Mouse (Mus musculus) layer of hippocampus, adult 2 months (tissue): ENCODE data around the gene Gm13288. TPM values are rescaled to one million over a fixed set of nuclear protein-coding genes. Genes with fewer than 3 reads are reported as not detected.
A peak's percentile ranks its signal among the peaks of the same experiment; 100 is the strongest.
"Not testable (repeated sequence)": the region's sequence is repeated elsewhere in the genome, so short reads cannot be mapped to it uniquely, and the experiment has no call there.

Experiments used
- DNase-seq, 2 experiments: peaks; one replicate each; pipeline ENCODE4 v3.0.0; 2022; ENCODE audit warnings: low spot score in 2 of 2
- H3K27ac ChIP-seq: fragments of 200-600 bp; 2 replicates; pipeline ENCODE4 v1.8.1; 2022
- H3K4me3 ChIP-seq: fragments of 200-600 bp; 2 replicates; pipeline ENCODE4 v1.8.1; 2022; ENCODE audit warnings: mild to moderate bottlenecking
- CTCF ChIP-seq: fragments of 200-600 bp; conservative IDR thresholded peaks from 2 replicates; pipeline ENCODE4 v1.8.1; 2022; ENCODE audit warnings: antibody characterized with exemption, mild to moderate bottlenecking, moderate library complexity
- long read RNA-seq, 2 experiments: library from polyadenylated mRNA; stranded (forward); transcript quantifications; one replicate each; pipeline ENCODE4 v2.0.0; 2021; ENCODE audit warnings: borderline mapping rate in 2 of 2
- total RNA-seq, 2 experiments: library from RNA; stranded (reverse); gene quantifications; 2 replicates each; pipeline ENCODE4 v1.2.3; 2021

The Gm13288 gene
- not detected for total RNA-seq
- long read RNA-seq, experiment 1: 0 reads
- long read RNA-seq, experiment 2: 0 reads

GRCm38 (mm10) chr4:88805231-88805630 lies at the start of gene Gm13288:
Gene Gm13288 (plus strand): TSS chr4:88805531.
- H3K27ac ChIP-seq, DNase-seq, H3K4me3 ChIP-seq: not testable (repeated sequence)

GRCm38 (mm10) chr4:88756581-88757513 lies 48.5 kb upstream of the Gm13288 start:
- DNase-seq: not testable (repeated sequence)
- H3K4me3 ChIP-seq: peak overlapping the region; percentile 55
- peak overlapping the region; percentile 61; the same call in 1 of the 2 replicates for H3K27ac ChIP-seq

- H3K4me3 ChIP-seq: peak overlapping the region; percentile 55
- H3K27ac ChIP-seq: not testable (repeated sequence)
- TF ChIP-seq CTCF: peak; percentile 72
- peak; percentile 84 to 90 for DNase-seq
These were observed 47.7 kb upstream of the Gm13288 start for GRCm38 (mm10) chr4:88757628-88758031.

- not testable (repeated sequence) for H3K27ac ChIP-seq, H3K4me3 ChIP-seq
- peak in 1 of 2 experiments; percentile 27 for DNase-seq
These were observed 46.6 kb upstream of the Gm13288 start for GRCm38 (mm10) chr4:88758751-88759150.

- peak within 1 kb of the TSS; percentile 30; the same call in 1 of the 2 replicates for H3K4me3 ChIP-seq
- peak in 1 of 2 experiments; percentile 13 for DNase-seq
- not testable (repeated sequence) for H3K27ac ChIP-seq
These were observed 45.6 kb upstream of the Gm13288 start, which contains the start of gene Gm13283 for GRCm38 (mm10) chr4:88759610-88760268. Gene Gm13283 (plus strand): TSS chr4:88760119.

DNA sequence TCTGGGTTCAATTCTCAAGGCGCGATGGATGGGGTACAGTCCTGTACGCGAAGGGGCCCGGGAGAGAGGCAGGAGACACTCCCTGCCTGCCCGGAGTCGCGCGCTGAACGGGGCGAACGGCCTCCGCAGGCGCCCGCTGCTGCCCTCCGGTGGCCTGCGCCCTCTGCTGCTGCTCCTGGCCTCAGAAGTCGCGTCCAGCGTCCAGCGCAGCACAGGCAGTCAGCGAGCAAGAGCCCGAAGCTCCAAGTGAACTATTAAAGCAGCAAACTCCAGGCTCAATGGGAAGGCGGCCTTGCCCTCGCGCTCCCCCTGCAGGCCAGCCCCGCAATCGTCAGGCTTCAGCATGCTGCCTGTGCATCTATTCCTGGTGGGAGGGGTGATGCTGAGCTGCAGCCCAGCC lies 44.9 kb upstream of the Gm13288 start:
- peak; percentile 35 to 49 for DNase-seq
- peak; percentile 70 for TF ChIP-seq CTCF
- not testable (repeated sequence) for H3K27ac ChIP-seq
- H3K4me3 ChIP-seq: peak overlapping the region; percentile 30; the same call in 1 of the 2 replicates

- not testable (repeated sequence) for H3K27ac ChIP-seq, H3K4me3 ChIP-seq
- peak; percentile 43 for TF ChIP-seq CTCF
- DNase-seq: peak; percentile 60 to 73
These were observed 43.6 kb upstream of the Gm13288 start for GRCm38 (mm10) chr4:88761776-88762175.

DNA sequence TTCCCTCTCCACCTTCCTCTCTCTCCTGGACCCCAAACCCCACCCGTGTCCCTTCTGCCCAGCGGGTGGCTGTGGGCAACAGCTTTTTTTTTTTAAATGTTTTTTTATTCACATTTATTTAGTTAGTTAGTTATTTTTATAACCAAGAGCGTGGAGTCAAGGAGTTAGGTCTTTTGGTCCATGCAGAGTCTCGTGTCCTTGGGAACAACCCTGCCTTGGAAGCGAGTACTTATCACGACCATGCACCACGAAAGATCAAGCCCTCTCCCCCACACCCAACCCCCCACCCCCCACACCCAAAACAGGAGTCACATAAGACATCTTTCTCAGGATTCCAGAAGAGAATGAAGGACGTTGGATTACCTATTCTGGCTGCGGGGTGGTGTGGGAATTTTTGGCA lies 43.0 kb upstream of the Gm13288 start:
- H3K4me3 ChIP-seq, DNase-seq, H3K27ac ChIP-seq: not testable (repeated sequence)

DNA sequence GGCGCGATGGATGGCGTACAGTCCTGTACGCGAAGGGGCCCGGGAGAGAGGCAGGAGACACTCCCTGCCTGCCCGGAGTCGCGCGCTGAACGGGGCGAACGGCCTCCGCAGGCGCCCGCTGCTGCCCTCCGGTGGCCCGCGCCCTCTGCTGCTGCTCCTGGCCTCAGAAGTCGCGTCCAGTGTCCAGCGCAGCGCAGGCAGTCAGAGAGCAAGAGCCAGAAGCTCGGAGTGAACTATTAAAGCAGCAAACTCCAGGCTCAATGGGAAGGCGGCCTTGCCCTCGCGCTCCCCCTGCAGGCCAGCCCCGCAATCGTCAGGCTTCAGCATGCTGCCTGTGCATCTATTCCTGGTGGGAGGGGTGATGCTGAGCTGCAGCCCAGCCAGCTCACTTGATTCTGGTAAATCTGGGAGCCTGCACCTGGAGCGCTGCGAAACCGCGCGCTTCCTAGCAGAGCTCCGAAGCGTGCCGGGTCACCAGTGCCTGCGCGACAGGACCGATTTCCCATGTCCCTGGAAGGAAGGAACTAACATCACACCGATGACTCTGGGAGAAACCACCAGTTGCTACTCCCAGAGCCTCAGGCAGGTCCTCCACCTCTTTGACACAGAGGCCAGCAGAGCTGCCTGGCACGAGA lies 41.8 kb upstream of the Gm13288 start:
- H3K27ac ChIP-seq: not testable (repeated sequence)
- peak; percentile 16 to 25 for DNase-seq
- TF ChIP-seq CTCF: peak; percentile 71
- H3K4me3 ChIP-seq: peak overlapping the region; percentile 29; the same call in 1 of the 2 replicates

- not testable (repeated sequence) for DNase-seq, H3K27ac ChIP-seq
These were observed 31.8 kb upstream of the Gm13288 start, which contains the start of gene Gm13290 for GRCm38 (mm10) chr4:88773534-88773933. Gene Gm13290 (plus strand): TSS chr4:88773834.

GRCm38 (mm10) chr4:88776622-88777021 lies 28.7 kb upstream of the Gm13288 start, which contains the start of gene Gm13289:
Gene Gm13289 (plus strand): TSS chr4:88776922.
- not testable (repeated sequence) for H3K4me3 ChIP-seq, H3K27ac ChIP-seq, DNase-seq

More at GRCm38 (mm10) chr4:88773534-88773933, 31.8 kb upstream of the Gm13288 start, which contains the start of gene Gm13290:
- not testable (repeated sequence) for H3K4me3 ChIP-seq

DNA sequence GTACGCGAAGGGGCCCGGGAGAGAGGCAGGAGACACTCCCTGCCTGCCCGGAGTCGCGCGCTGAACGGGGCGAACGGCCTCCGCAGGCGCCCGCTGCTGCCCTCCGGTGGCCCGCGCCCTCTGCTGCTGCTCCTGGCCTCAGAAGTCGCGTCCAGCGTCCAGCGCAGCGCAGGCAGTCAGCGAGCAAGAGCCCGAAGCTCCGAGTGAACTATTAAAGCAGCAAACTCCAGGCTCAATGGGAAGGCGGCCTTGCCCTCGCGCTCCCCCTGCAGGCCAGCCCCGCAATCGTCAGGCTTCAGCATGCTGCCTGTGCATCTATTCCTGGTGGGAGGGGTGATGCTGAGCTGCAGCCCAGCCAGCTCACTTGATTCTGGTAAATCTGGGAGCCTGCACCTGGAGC lies 25.8 kb upstream of the Gm13288 start, which contains the start of gene Gm13272:
Gene Gm13272 (plus strand): TSS at position 301 of the 400 bp plus-strand sequence.
- not testable (repeated sequence) for H3K27ac ChIP-seq, H3K4me3 ChIP-seq, DNase-seq

DNA sequence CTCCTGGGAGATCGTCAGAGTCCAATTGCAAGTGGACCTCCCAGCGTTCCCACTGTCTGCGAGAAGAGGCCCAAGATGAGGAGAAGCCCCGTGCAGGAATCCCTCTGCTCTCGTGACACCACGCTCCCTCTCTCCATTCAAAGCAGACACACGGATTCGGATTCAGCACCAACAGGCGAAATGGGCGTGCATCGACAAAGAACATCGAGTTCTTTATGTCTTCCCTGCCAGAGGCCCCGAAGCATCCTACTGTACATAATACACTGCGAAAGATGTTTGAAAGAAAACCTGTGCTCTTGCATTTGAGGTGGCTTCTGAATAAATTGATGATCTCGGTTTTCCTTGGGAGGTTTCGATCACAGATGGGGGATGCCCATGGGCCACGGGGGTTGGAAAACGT lies 25.0 kb upstream of the Gm13288 start:
- not testable (repeated sequence) for H3K27ac ChIP-seq, H3K4me3 ChIP-seq, DNase-seq

GRCm38 (mm10) chr4:88781831-88782230 lies 23.5 kb upstream of the Gm13288 start, which contains the start of gene Ifnz:
Gene Ifnz (plus strand): TSS chr4:88782131.
- not testable (repeated sequence) for H3K27ac ChIP-seq, H3K4me3 ChIP-seq, DNase-seq
